Mouse (Mus musculus) right cerebral cortex, postnatal 14 days (tissue): ENCODE data around the gene Gm20708.

ENCODE experiments used
- DNase-seq: peaks from one replicate; pipeline ENCODE4 v3.0.0; 2022

Gene Gm20708

DNA sequence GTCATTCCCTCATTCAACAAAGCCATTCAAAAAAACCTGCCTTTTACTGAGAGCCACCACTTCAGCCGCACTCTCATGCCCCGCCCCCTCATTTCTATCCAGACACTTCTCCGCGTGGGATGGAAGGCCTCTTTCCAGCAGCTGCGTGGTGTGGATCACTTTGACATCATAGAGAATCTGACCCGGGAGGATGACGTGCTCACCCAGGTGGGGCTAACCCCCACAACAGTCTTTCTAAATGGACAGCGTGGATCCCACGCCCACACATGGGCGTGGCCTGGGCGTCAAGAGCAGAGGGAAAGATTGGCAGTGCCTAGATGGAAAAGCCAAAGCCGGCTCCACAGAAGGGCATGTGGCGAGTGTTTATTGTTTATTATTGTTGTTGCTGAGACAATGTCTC, 26.8 kb downstream of the Gm20708 start:
- peak; percentile 36 for DNase-seq

DNA sequence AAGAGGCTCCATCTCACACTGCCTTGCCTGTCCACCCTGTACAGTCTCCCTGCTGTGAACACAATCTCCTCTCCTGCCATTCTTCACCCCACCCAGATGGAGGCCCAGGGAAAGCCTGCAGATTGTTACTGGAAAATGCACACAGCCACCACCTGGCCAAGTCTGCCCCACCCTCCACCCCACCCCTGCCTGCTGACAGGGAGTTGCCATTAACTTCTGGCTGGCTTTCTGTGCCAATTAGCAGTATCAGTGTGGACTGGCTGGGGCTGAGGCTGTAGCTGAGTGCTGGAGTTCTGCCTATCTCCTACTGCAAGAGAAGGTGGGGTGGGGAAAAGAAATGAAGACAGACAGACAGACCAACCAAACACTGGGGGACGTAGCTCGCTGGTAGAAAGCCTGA, 29.1 kb downstream of the Gm20708 start:
- DNase-seq: no peak

DNA sequence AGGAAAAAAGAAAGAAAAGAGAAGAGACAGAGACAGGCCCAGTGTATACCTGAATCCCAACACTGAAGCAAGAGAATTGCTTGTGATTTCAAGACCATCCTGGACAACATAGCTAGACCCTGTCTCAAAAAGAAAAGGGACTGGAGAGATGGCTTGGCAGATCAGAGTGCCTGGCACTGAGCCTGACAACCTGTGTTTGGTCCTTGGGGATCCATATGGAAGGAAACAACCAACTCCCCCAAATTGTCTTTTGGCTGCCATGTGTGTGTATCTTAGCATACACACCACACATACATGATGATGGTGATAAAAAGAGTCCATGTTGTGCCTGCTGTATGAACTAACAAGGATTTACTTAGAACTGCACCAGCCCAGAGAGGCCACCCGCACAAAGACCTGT, 29.6 kb downstream of the Gm20708 start:
- DNase-seq: no peak

DNA sequence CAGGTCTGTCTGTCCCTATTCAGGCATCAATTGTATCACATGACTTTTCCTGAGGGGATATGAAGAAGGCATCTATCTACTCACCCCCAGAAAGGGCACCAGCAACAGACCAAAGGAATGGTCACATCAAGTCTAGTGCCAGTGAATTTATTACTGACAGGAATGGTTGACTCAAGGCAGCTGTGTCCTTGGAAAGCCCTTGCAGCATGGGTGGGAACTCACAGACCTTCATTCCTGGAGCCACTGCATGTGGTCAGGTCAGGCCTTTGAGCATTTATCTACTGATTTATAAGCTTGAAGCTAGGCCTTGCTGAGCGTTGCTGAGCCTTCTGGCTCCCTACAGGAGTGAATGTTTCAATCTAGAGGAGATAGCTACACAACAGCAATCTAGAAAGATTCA, 31.4 kb downstream of the Gm20708 start:
- no peak for DNase-seq

DNA sequence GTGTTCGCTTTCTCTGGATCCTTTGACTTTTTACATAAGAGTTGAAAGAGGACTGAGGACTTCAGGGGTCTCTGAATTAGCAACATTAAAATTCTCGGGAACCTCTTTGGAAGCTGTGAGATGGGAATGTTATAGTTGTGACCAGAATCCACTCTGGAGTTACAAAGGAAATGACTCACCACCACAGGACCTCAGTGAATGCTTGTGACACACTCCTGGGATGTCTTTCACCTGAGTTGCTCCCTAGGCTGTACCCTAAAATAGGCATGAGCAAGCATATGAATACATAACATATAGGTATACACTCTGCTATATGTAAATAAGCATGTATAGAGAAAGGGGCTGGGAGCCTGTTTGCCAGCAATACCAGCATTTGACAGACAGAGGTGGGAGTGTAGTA, 34.0 kb downstream of the Gm20708 start:
- no peak for DNase-seq

DNA sequence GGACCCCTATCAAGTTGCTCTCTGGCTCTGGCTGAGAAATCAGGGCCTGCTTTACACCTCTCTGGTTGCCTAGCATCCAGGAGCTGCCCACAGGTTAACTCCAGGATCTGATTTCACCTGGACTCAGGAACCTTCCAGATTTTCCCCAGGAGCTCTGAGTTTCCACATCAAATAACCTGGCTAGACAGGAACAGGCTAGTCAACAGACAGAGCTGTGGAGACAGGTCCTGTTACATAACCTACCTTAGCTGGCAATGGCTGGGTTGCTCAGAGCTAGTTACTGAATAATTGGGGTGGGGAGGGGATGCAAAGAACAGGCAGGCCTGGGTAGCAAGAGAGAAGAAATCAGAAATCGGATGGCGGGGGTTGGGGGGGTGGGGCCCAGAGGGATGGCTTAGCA, 35.5 kb downstream of the Gm20708 start:
- DNase-seq: no peak

DNA sequence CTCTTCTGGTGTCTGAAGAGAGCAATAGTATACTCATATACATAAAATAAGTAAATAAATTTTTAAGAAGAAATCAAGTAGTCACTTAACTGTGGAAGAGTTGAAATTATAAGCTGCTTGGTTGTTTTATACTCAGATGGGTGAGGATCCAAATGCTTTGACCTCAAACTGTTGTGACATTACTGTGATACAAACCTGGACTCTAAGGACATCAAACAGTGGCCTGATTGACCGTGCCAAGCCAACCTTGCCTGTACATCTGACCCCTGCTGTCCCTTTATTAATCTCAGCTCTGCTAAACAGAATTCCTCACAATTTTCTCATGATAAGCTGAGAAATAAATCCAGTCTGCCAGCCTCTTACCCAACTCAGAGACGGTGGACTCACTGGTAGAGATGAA, 36.2 kb downstream of the Gm20708 start:
- no peak for DNase-seq

DNA sequence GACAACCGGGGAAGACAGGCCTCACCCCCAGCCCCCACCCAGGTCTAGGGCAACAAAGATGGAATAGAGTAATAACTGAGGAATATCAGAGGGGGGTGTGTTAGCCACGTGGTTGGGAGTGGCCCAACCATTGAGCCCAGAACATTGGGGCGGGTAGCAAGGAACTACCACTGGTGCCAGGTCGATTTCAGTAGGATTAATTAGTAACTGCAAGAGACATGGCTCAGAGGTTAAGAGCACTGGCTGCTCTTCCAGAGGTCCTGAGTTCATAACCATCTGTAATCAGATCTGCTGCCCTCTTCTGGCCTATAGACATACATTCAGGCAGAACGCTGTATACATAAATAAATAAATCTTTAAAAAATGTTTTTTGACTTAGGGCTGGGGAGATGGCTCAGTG, 37.2 kb downstream of the Gm20708 start:
- no peak for DNase-seq

DNA sequence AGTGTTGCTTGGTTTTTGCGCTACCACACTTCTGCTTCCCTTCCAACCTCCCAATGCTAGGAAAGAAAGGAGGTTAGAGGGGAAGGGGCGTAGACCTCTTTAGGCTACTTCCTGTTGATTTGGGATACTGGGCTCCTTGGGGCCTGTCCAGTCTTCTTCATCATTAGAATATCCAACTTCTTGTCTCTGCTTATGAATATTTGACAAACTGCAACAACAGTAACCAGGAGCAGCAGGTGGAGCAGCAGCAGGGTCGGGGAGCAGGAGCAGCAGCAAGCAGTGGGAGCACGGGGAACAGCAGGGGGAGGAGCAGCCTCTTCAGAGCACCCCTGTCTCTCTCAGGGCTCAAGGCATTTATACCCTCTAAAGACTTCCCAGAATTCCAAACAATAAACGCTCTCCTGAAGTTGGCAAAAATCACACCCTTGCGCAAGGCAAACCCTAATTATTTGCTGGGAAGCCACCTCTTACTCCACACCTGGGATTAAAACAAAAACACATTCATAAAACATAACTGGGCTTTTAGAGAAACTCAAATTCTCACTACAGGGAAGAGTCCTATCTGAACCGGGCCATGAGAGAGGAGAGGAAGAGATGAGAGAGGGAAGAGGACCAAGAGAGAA, 38.2 kb downstream of the Gm20708 start:
- DNase-seq: no peak

DNA sequence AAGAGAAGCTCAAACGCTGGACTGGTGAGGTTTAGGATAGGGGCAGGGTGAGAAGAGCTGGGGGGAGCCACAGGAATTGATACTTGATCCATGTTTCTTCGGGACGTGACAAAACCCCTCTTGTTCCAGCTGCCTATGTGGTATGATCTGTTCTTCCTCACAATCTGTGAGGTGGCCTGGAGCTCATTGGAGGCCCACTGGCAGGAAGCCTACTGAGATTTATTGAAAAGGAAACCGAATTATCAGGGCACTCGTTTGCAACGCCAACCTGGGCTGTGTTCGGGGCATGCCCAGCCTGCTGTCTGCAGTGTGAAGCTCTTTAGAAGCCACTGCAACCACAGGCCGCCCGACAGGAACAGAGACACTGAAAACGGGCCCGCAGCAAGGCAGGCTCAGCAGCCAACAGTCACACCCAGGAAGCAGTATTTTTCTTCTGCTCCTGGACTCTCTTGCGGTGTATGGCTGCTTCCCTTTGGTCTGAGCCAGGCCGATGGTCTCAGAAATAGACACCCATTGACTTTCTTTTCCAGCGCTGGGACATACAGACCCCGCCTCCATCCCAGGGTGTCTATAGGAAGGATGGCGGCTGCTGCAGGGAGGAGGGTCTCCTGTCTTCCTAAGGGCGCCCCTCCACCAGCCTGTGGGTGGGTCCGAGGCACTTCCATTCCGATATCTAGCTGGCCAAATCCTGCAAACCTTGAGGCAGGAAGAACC, 39.0 kb downstream of the Gm20708 start:
- DNase-seq: no peak

DNA sequence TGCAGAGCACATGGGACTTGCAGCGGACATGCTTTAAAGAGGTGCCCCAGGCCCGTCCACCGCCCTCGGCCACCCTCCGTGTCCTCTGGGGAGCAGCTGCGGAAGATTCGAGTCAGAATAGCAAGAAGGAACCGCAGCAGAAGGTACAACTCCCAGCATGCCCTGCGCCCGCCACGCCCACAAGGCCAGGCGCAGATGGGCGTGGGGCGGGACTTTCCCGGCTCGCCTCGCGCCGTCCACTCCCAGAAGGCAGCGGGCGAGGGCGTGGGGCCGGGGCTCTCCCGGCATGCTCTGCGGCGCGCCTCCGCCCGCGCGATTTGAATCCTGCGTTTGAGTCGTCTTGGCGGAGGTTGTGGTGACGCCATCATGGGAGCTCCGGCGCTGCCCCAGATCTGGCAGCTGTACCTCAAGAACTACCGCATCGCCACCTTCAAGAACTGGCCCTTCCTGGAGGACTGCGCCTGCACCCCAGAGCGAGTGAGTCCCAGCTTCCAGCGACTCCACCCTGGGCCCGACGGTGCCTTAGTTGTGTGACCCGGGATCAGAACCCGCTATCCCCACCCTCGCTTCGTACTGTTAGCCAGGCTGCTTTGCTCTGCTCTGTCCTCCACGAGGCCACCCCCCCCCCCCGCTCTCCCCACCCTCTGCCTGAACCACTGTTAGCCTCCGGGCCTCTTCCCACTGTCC, 39.7 kb downstream of the Gm20708 start, which contains the start of gene Birc5:
Gene Birc5, plus strand, starts transcription at position 267 of the 687 bp plus-strand sequence.
- peak; percentile 96 for DNase-seq

DNA sequence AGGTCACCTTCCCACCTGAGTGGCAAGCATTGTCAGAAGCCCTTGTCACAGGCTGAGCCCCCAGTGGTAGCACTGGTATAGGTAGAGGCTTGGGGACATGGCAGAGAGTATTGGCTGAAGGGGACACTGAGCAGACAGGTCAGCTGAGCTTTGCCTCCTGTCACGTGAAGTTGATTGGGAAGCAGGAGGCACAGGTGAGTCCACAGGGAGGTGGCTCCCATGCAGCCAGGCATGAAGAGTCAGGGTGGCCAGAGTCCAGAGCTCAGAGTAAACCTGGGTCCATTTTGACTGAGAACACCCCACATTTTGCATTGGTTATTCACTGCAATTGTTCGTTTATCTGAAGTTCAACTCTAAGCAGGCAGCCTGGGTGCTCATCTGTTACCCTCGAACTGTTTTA, 43.4 kb downstream of the Gm20708 start:
- no peak for DNase-seq

DNA sequence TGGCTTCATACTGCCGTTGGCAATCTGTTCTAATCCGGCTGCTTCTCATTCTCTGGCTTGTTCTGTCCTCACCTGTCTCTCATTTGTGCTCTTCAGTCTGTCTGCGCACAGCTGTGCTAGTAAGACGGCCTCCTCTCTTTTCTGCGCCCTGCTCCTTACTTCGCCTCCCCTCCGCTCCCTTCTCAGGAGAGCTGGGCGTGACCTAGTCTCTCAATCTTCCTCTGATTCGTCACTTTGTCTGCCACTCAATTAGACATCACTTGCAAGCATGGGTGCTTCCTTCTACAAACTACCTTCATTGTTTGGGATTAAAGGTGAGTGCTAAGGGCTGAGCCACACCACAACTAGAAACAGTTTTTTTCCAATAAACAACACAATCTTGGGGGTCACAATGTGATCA, 44.8 kb downstream of the Gm20708 start:
- DNase-seq: no peak

DNA sequence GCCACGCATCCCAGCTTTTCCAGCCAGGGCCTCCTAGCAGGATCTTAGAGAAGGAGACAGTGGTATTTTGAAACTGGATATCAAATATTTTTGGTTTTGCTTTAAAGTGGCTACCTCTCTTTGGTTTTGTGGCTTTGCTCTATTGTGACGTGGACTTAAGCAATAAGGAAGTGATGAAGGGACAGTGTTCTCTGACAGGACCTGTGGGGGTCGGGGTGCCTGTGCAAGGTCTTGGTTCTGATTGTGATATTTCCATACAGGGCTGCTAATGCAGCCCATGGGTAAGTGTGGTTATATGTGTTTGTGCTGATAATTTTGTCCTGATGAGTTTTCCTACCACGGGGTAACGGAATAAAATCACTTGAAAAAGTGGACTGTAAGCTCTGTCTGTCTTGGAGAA, 45.9 kb downstream of the Gm20708 start:
- DNase-seq: no peak

DNA sequence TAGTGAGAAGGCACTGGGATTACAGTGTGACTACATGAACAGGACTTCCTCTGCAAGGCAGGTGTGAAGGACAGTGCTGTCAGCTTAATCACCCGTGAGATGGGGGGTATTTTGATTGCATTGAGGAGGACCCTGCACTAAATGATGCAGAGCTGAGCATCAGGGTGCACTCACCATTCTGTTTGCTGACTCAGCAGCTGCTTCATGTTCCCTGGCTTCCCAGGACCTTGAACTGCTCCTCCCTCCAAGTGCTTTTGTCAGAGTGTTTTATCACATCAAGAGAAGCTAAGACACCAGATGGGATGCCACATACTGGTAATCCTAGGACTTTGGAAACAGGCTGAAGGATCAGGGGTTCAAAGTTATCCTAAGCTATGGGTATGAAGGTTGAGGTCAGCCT, 46.5 kb downstream of the Gm20708 start:
- no peak for DNase-seq

DNA sequence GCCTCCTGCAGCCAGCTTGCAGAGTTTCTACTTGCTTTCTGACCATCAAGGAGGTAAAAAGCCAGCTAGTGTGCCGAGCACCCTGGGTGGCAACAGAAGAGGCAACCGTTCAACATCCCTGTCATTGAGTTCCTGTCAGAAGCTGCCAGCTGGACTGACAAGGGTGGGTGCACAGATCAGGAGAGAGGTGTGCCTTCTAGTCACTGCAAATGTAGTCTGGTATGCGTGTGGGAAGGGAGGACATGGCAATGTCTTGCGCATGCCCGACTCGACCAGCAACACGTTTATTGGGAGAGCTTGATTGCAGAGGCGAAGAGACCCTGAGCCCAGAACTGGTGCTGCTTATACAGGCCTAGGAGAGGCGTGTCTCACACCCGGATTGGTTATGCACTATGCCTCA, 48.0 kb downstream of the Gm20708 start:
- no peak for DNase-seq

DNA sequence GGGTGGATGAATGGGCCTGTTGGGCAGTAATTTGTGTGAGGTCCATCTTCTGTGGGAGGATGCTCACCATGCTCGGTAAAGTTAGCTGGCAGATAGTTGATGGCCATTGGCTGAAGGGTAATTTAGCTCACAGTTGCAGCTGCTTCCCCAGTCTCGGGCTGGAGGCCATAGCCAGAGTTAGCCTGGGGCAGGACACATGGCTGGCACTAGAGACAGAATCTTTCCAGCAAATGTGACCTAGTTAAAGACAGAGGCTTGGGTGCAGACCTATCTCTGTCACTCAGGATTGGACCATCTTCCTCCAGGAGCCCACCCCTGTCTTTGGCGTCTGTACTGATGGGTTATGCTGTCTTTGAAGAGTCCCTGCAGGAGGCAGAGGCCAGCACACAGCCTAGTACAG, 48.9 kb downstream of the Gm20708 start:
- DNase-seq: no peak

DNA sequence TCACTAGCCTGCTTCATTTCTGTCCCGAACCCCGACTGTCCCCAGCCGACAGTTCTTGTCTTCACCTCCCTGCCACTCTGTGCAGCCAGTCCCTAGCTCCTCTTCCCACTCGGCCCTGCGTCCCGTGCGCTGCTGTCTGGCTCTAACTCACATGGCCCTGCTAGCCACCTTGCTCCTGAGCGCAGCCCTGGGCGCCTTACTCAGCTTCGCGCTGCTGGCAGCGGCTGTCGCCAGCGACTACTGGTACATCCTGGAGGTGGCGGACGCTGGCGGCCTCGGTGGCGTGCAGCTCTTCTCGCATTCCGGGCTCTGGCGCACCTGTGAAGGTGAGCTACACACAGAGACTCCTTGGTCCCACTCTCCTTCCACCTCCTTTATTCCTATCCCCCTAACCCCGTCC, 51.1 kb downstream of the Gm20708 start, which contains the start of gene Tmem235:
Gene Tmem235, plus strand, starts transcription at position 152 of the 400 bp plus-strand sequence.
- DNase-seq: no peak

DNA sequence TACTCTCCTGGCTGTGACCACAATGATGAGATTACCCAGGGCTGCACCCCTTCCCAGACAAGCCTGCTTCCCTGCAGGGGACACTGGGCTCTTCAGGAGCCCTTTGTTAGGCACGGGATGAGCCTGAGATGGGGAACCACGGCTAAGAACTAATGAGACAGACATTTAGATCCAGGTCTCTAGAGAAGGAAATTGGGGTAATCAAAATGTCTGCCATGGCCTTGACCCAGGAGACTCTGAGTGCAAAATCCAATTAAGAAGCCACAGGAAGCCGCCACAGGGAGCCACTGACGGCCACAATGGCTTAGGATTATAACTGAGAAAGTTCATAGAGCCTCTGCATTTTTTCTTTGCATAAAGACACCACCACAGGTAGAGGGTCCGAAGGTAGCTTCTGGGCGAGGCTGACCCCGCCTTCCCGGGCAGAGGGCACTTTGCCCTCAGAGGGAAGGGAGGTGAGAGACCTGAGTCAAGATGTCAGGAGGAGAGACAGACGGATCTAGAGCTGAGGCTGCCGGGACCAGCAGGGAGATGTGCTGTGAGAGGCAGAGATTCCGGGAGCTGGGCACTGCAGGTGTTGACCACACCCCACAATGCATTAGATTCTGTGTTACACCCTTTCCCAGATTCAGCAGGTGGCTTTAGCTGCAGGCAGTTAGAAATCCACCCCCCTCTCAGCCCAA, 53.8 kb downstream of the Gm20708 start:
- no peak for DNase-seq

DNA sequence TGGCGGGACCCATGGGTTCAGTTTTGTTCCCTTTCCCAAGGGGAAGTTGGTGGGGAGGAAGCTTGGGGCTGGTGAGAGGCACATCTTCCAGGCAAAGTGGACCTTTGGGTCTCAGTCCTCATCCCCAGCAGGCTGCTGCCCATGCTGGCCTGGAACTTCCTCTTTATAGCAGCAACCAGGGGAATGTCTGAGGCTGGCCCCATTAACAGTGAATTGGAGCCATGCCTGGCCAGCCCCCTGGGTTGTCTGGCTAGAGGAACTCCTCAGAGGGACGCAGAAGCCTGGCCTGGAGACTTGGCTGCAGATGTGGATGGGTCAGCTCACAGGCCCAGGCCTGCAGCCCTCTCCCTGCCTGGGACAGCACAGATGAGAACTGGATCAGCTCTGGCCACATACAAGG, 55.3 kb downstream of the Gm20708 start:
- DNase-seq: no peak

DNA sequence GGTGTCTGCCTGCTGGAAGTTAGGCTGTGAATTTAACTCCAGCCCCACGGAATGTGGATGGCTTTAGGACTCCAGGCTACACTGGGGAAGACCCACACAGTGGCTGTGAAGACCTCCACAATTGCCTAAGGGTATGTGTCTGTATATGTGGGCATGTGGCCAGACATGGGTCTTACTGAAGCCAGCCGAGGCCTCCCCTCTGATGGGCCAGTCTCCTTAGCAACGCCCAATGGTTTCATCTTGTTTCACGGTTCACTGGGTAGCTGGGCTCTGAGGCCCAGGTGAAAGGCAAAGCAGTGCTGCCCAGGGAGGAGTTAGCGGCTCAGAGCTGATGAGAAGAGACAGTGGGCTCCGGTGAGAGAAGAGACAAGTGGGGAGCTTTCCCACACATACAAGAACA, 56.5 kb downstream of the Gm20708 start:
- no peak for DNase-seq

DNA sequence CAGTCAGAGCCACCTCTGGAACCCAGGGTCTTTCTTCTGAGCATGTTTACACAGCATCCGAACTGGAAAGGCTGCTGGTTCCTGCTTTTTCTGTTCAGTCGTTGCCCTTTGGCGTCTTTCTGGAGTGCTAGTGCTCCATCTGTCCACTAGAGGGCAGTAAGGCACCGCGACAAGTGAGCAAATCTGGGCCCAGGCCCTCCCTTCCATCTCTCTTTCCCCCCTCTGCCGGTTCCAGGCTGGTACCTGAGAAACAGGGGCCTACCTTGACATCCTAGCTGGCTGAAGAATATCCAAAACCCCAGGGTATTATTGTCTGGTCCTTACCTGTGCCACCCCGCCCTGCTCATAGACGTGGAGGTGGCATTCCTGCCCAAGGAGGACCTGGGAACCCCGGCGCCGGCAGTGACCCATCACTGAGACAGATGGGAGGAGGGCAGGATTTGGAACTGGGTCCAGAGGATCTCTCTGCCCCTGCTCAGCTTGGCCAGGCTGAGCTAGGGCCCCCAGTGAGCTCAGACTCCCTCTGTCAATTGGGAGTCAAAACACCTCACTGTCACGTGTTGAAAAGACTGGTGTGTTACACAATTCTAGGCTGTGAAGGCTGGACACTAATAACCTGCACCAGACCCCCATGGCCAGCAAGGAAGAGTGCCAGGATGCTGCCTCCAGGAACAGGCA, 61.4 kb downstream of the Gm20708 start:
- peak; percentile 65 for DNase-seq

DNA sequence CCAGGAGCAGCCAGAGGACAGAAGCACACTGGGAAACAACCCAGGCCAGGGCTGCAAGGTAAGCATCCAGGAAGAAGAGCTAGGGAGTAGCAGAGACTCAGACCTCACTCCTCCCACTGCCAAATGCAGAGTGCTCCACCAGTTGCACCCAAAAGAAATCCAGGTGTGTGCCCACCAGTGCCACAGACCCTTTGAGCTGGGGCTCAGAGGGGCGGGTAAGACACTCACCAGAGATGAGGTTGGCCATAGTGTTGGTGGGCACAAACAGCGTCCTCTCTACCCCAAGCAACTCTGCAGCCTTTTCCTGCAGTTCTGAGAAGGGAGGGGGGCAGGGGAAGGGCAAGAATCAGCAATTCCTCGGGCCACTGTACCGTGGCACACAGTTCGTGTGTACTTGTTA, 61.9 kb downstream of the Gm20708 start:
- no peak for DNase-seq
